ENCODE assay signal across 8 mouse cellular contexts in the genomic region with DNA sequence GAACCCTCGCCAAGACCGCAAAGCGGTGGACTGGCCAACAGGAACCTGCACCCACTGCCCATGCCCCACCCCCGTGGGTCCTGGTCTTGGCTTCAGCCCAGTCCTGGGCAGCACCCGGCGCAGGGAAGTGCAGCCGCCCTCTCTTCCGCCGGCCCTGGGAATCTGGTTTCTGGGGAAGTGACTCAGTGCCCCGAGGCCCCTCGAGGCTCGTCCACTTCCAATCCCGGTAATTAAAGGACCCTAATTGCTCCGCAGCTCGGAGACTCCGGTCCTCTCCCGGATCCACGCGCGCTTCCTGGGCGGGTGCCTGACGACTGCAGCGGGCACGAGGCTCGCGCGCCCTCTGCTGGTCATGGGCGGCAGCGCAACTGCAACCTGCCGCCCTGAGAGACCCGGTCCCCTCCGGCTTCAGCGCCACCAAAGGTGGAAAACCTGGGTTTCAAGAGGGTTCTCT. TPM values are rescaled to one million over a fixed set of nuclear protein-coding genes. Genes with fewer than 3 reads are reported as not detected.
DNase-seq lines count a peak whose midpoint lies in the region; ATAC-seq and TF ChIP-seq lines count a peak whose summit lies in the region.

No protein-coding gene starts in this region.

- H3K4me1 ChIP-seq in brown adipose tissue, adult 24 weeks (ENCODE audit: control insufficient read depth, insufficient read depth, insufficient read length, low read length): peaks cover 13% of the 10 kb centered on the region
- peaks cover 32% of the 10 kb centered on the region for H3K4me1 ChIP-seq in heart, embryonic 15.5 days (replicated peaks)
- peaks cover 30% of the 10 kb centered on the region for H3K4me1 ChIP-seq in liver, postnatal 0 days (ENCODE audit: insufficient read depth)
- peaks cover 28% of the 10 kb centered on the region for H3K4me1 ChIP-seq in neural tube, embryonic 13.5 days (replicated peaks)
- H3K4me1 ChIP-seq in stomach, postnatal 0 days (replicated peaks; ENCODE audit: control insufficient read depth, insufficient read depth): peaks cover 5% of the 10 kb centered on the region

- peak; percentile 91 for DNase-seq in kidney, postnatal 14 days
- peak; percentile 88 for DNase-seq in liver, postnatal 0 days
- DNase-seq in stomach, postnatal 0 days (ENCODE audit: low spot score): peak; percentile 86

- peak overlapping the region; percentile 94 for H3K4me2 ChIP-seq in heart, embryonic 15.5 days
- peak overlapping the region; percentile 93 for H3K4me2 ChIP-seq in liver, postnatal 0 days (ENCODE audit: low read depth, low read length)
- H3K4me2 ChIP-seq in neural tube, embryonic 13.5 days: peak overlapping the region; percentile 60
- peak overlapping the region; percentile 88 for H3K4me2 ChIP-seq in stomach, postnatal 0 days (replicated peaks; ENCODE audit: low read depth)

- no peak for TF ChIP-seq EP300 in liver, postnatal 0 days (IDR thresholded peaks at IDR 0.05; ENCODE audit: low read depth)
- TF ChIP-seq EP300 in stomach, postnatal 0 days (optimal IDR thresholded peaks at IDR 0.05): no peak

- H3K36me3 ChIP-seq in heart, embryonic 15.5 days: no peaks in the 10 kb centered on the region
- H3K36me3 ChIP-seq in liver, postnatal 0 days (replicated peaks; ENCODE audit: insufficient read depth, low read length): no peaks in the 10 kb centered on the region
- no peaks in the 10 kb centered on the region for H3K36me3 ChIP-seq in neural tube, embryonic 13.5 days
- H3K36me3 ChIP-seq in stomach, postnatal 0 days (ENCODE audit: control insufficient read depth, insufficient read depth, low read length): no peaks in the 10 kb centered on the region

- ATAC-seq in CD4-positive, CD25-positive, alpha-beta regulatory T cell, adult 4 months: peak; percentile 61
- peak; percentile 85 for ATAC-seq in erythroid progenitor cell, adult 5-6 weeks (replicated peaks; ENCODE audit: low FRiP score, poor library complexity, severe bottlenecking)
- peak; percentile 51 for ATAC-seq in heart, embryonic 15.5 days (replicated peaks; ENCODE audit: insufficient number of reproducible peaks, insufficient read depth, low FRiP score, low read depth)
- peak; percentile 47 for ATAC-seq in liver, postnatal 0 days
- peak; percentile 54 for ATAC-seq in neural tube, embryonic 13.5 days (ENCODE audit: low read depth)
- peak; percentile 52 for ATAC-seq in stomach, postnatal 0 days (ENCODE audit: low FRiP score, low TSS enrichment)

- peak overlapping the region; percentile 71 for H3K9ac ChIP-seq in heart, embryonic 15.5 days
- peak overlapping the region; percentile 57 for H3K9ac ChIP-seq in liver, postnatal 0 days (replicated peaks)
- H3K9ac ChIP-seq in neural tube, embryonic 13.5 days: peak overlapping the region; percentile 55
- peak overlapping the region; percentile 60 for H3K9ac ChIP-seq in stomach, postnatal 0 days (ENCODE audit: low read length)

- peak overlapping the region; percentile 52 for H3K4me3 ChIP-seq in brown adipose tissue, adult 24 weeks (ENCODE audit: insufficient read depth, low read depth, low read length)
- H3K4me3 ChIP-seq in heart, embryonic 15.5 days: peak overlapping the region; percentile 63
- H3K4me3 ChIP-seq in liver, postnatal 0 days (ENCODE audit: low read depth, low read length): peak overlapping the region; percentile 56
- peak overlapping the region; percentile 39 for H3K4me3 ChIP-seq in neural tube, embryonic 13.5 days
- peak overlapping the region; percentile 48 for H3K4me3 ChIP-seq in stomach, postnatal 0 days (ENCODE audit: low read depth, low read length)

- peaks cover 13% of the 10 kb centered on the region; the same call in 1 of the 2 replicates for H3K27me3 ChIP-seq in heart, embryonic 15.5 days
- peaks cover 8% of the 10 kb centered on the region; the same call in 1 of the 2 replicates for H3K27me3 ChIP-seq in liver, postnatal 0 days (ENCODE audit: insufficient read depth, low read length)
- H3K27me3 ChIP-seq in neural tube, embryonic 13.5 days: peaks cover 69% of the 10 kb centered on the region
- H3K27me3 ChIP-seq in stomach, postnatal 0 days (ENCODE audit: control insufficient read depth, insufficient read depth, low read length): no peaks in the 10 kb centered on the region

- no peaks in the 10 kb centered on the region for H3K9me3 ChIP-seq in heart, embryonic 15.5 days (replicated peaks)
- H3K9me3 ChIP-seq in liver, postnatal 0 days (ENCODE audit: low read length): no peaks in the 10 kb centered on the region
- no peaks in the 10 kb centered on the region for H3K9me3 ChIP-seq in neural tube, embryonic 13.5 days
- H3K9me3 ChIP-seq in stomach, postnatal 0 days (ENCODE audit: control insufficient read depth, low read length): no peaks in the 10 kb centered on the region

- peak; percentile 99 for TF ChIP-seq CTCF in liver, postnatal 0 days (IDR thresholded peaks at IDR 0.05; ENCODE audit: low read depth)
- peak; percentile 99 for TF ChIP-seq CTCF in stomach, postnatal 0 days (IDR thresholded peaks at IDR 0.05; ENCODE audit: low read depth)

- H3K27ac ChIP-seq in brown adipose tissue, adult 24 weeks (replicated peaks; ENCODE audit: low read depth, low read length): peak overlapping the region; percentile 79
- peak overlapping the region; percentile 37 for H3K27ac ChIP-seq in heart, embryonic 15.5 days
- H3K27ac ChIP-seq in liver, postnatal 0 days (ENCODE audit: low read depth): peak overlapping the region; percentile 39; the same call in 1 of the 2 replicates
- no peak overlapping the region for H3K27ac ChIP-seq in neural tube, embryonic 13.5 days (replicated peaks)
- H3K27ac ChIP-seq in stomach, postnatal 0 days (replicated peaks): peak overlapping the region; percentile 13; the same call in 1 of the 2 replicates

- WGBS in heart, embryonic 15.5 days: under 1% methylated on average over 33 of the region's 33 CpGs
- 2% methylated on average over 31 of the region's 33 CpGs for WGBS in liver, postnatal 0 days (ENCODE audit: insufficient replicate concordance)
- WGBS in neural tube, embryonic 13.5 days: under 1% methylated on average over 33 of the region's 33 CpGs
- WGBS in stomach, postnatal 0 days: under 1% methylated on average over 33 of the region's 33 CpGs

RNA-seq across cellular contexts. Expression of a gene that starts 5.2 kb away (rescaled TPM):
- 10 to 100 TPM; 10.2 to 12.1 TPM for polyA plus RNA-seq in CD4-positive, CD25-positive, alpha-beta regulatory T cell, adult 4 months (2017; shearing (Covaris generic))
- 7.9 and 8.2 TPM in 2 replicates for polyA plus RNA-seq in brown adipose tissue, adult 24 weeks (2012; ENCODE audit: insufficient read depth, insufficient read length, missing spikeins)
- total RNA-seq in erythroid progenitor cell, adult 5-6 weeks (2015; ENCODE audit: low replicate concordance): 12.2 and 14.1 TPM in 2 replicates
- total RNA-seq in erythroid progenitor cell, adult 5-6 weeks (2017; ENCODE audit: low replicate concordance): 4.4 and 4.6 TPM in 2 replicates
- polyA plus RNA-seq in heart, embryonic 15.5 days (2015; fragmentation: Nextera tagmentation; extraction: Ambion mirVana): 13.2 and 18.5 TPM in 2 replicates
- 9.0 and 9.1 TPM in 2 replicates for polyA plus RNA-seq in liver, postnatal 0 days (2015; fragmentation: Nextera tagmentation; extraction: Ambion mirVana)
- polyA plus RNA-seq in neural tube, embryonic 13.5 days (2015; fragmentation: Nextera tagmentation; extraction: Ambion mirVana): 6.9 and 7.7 TPM in 2 replicates
- polyA plus RNA-seq in stomach, postnatal 0 days (2015; fragmentation: Nextera tagmentation; extraction: Ambion mirVana): 7.9 and 8.6 TPM in 2 replicates

RNA-seq across cellular contexts. Expression of a gene that starts 6.1 kb away (rescaled TPM):
- polyA plus RNA-seq in CD4-positive, CD25-positive, alpha-beta regulatory T cell, adult 4 months (2017; shearing (Covaris generic)): under 1 TPM; 0.47 to 0.86 TPM
- polyA plus RNA-seq in brown adipose tissue, adult 24 weeks (2012; ENCODE audit: insufficient read depth, insufficient read length, missing spikeins): 2.5 and 3.0 TPM in 2 replicates
- total RNA-seq in erythroid progenitor cell, adult 5-6 weeks (2015; ENCODE audit: low replicate concordance): not detected in 2 replicates
- total RNA-seq in erythroid progenitor cell, adult 5-6 weeks (2017; ENCODE audit: low replicate concordance): 0.13 TPM in 1 of 2 replicates, not detected in the other
- 15.1 and 18.2 TPM in 2 replicates for polyA plus RNA-seq in heart, embryonic 15.5 days (2015; fragmentation: Nextera tagmentation; extraction: Ambion mirVana)
- 4.8 and 5.7 TPM in 2 replicates for polyA plus RNA-seq in liver, postnatal 0 days (2015; fragmentation: Nextera tagmentation; extraction: Ambion mirVana)
- polyA plus RNA-seq in neural tube, embryonic 13.5 days (2015; fragmentation: Nextera tagmentation; extraction: Ambion mirVana): 41.1 and 41.5 TPM in 2 replicates
- polyA plus RNA-seq in stomach, postnatal 0 days (2015; fragmentation: Nextera tagmentation; extraction: Ambion mirVana): 24.3 and 26.7 TPM in 2 replicates
